Comparison of ENCODE assay signal across 20 mouse cellular contexts in the genomic region with DNA sequence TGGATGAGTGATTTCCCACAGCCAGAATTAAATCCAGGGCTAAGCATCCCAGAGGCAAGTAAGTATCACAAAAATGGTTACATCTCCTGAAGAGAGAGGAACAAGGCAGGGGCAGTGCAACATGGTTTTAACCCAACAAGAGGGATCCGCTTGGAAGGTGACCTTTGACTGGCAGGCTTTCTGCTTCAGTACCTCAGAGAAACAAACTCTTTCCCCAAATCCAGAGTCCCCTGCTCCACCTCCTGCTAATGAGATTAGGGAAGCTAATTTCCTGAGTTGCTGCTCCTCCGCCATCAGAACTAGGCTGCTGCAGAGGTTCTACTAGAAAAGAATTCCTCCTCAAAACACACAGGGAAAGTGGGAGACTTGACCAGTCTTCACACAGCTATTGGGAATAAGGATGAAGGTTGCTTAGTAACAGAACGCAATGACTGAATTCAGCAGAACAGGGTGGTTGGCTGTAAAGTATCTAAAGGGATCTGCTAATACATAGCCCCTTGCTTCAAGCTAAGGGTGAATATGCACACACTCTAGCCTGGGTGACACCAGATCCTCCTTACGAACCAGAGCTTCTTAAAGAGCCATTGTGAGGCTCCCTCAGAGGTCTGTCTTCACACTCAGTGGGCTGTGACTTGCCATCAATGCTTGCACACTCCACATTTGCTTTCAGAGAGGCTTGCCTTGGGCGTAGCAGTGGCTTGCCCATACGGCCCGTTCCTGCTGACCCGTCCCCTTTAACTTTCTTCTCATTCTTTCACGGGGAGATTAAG. TPM values are rescaled to one million over a fixed set of nuclear protein-coding genes. Genes with fewer than 3 reads are reported as not detected.
DNase-seq lines count a peak whose midpoint lies in the region; ATAC-seq and TF ChIP-seq lines count a peak whose summit lies in the region.
"Had no signal": no experiment of that assay in that cellular context is flagged by ENCODE, and none has a peak within 500 bp of the region (broad histone marks: within the 10 kb centered on the region; RNA-seq: fewer than 3 reads in every experiment).

No protein-coding gene starts in this region.

- TF ChIP-seq POLR2A in kidney, adult 2 months (IDR thresholded peaks at IDR 0.05; ENCODE audit: low read depth, low read length), result no peak

- H3K4me1 ChIP-seq in heart, embryonic 10.5 days, result peaks cover 9% of the 10 kb centered on the region
- peaks cover 6% of the 10 kb centered on the region; the same call in 1 of the 2 replicates for H3K4me1 ChIP-seq in brown adipose tissue, adult 24 weeks (ENCODE audit: control insufficient read depth, insufficient read depth, insufficient read length, low read length)
- H3K4me1 ChIP-seq in kidney, adult 2 months (ENCODE audit: control insufficient read depth, insufficient read depth, low read length), result peaks cover 15% of the 10 kb centered on the region
- peaks cover 29% of the 10 kb centered on the region for H3K4me1 ChIP-seq in limb, embryonic 12.5 days (replicated peaks)
- H3K4me1 ChIP-seq in intestine, embryonic 15.5 days (replicated peaks), result no peaks in the 10 kb centered on the region
- H3K4me1 ChIP-seq: limb, embryonic 15.5 days had no signal

- H3K27me3 ChIP-seq in heart, embryonic 10.5 days (ENCODE audit: insufficient read depth, poor library complexity, severe bottlenecking), result no peaks in the 10 kb centered on the region
- no peaks in the 10 kb centered on the region for H3K27me3 ChIP-seq in kidney, adult 2 months (replicated peaks; ENCODE audit: control insufficient read depth, insufficient read depth, low read length)
- H3K27me3 ChIP-seq in limb, embryonic 12.5 days, result no peaks in the 10 kb centered on the region; the same call in 1 of the 2 replicates
- H3K27me3 ChIP-seq in intestine, embryonic 15.5 days (replicated peaks), result no peaks in the 10 kb centered on the region
- H3K27me3 ChIP-seq: limb, embryonic 15.5 days had no signal

- 52% methylated on average over 9 of the region's 9 CpGs for WGBS in heart, embryonic 10.5 days
- 52% methylated on average over 9 of the region's 9 CpGs for WGBS in kidney, adult 2 months
- WGBS in limb, embryonic 12.5 days, result 56% methylated on average over 9 of the region's 9 CpGs
- WGBS in intestine, embryonic 15.5 days, result 70% methylated on average over 9 of the region's 9 CpGs

- peaks cover 87% of the 10 kb centered on the region for H3K36me3 ChIP-seq in heart, embryonic 10.5 days
- no peaks in the 10 kb centered on the region; the same call in 1 of the 2 replicates for H3K36me3 ChIP-seq in kidney, adult 2 months (ENCODE audit: control insufficient read depth, insufficient read depth, low read length)
- peaks cover 36% of the 10 kb centered on the region; the same call in 1 of the 2 replicates for H3K36me3 ChIP-seq in limb, embryonic 12.5 days
- H3K36me3 ChIP-seq in intestine, embryonic 15.5 days, result peaks cover 2% of the 10 kb centered on the region; the same call in 1 of the 2 replicates
- H3K36me3 ChIP-seq: G1E had no signal

- H3K27ac ChIP-seq in heart, embryonic 10.5 days, result peak overlapping the region; percentile 42; the same call in 1 of the 2 replicates
- H3K27ac ChIP-seq in brown adipose tissue, adult 24 weeks (replicated peaks; ENCODE audit: low read depth, low read length), result peak overlapping the region; percentile 29
- no peak overlapping the region for H3K27ac ChIP-seq in kidney, adult 2 months (ENCODE audit: insufficient read depth, low read depth, low read length)
- 0 out of 2 replicates have a peak overlapping the region, but pooled peaks have one; percentile 8 for H3K27ac ChIP-seq in limb, embryonic 12.5 days
- H3K27ac ChIP-seq in intestine, embryonic 15.5 days, result no peak overlapping the region
- H3K27ac ChIP-seq: left cerebral cortex, adult 2 months; limb, embryonic 15.5 days had no signal

- no peak for DNase-seq in heart, embryonic 10.5 days (ENCODE audit: low spot score)
- DNase-seq in heart, postnatal 4 days, result no peak
- DNase-seq in kidney, adult 2 months, result peak; percentile 72
- DNase-seq in cerebellum, adult 8-10 months, result no peak
- DNase-seq in urinary bladder, adult 18-20 months (ENCODE audit: low spot score in 2 of 2), result no peak
- DNase-seq: adrenal gland, postnatal 25 days; cerebellum, adult 9-10 months; heart, postnatal 10 days; lung, embryonic 14.5 days; spleen, adult 18-20 months had no signal

- no peak for TF ChIP-seq CTCF in kidney, adult 2 months (conservative IDR thresholded peaks at IDR 0.05; ENCODE audit: insufficient read depth, insufficient read length, low read depth, low read length)

- H3K9ac ChIP-seq in limb, embryonic 12.5 days (replicated peaks), result no peak overlapping the region
- no peak overlapping the region for H3K9ac ChIP-seq in intestine, embryonic 15.5 days
- H3K9ac ChIP-seq: limb, embryonic 15.5 days; lung, embryonic 14.5 days had no signal

- H3K4me3 ChIP-seq in heart, embryonic 10.5 days, result no peak overlapping the region
- H3K4me3 ChIP-seq in brown adipose tissue, adult 24 weeks (ENCODE audit: insufficient read depth, low read depth, low read length), result no peak overlapping the region
- H3K4me3 ChIP-seq in kidney, adult 2 months (ENCODE audit: insufficient read depth, low read depth, low read length), result no peak overlapping the region
- no peak overlapping the region for H3K4me3 ChIP-seq in limb, embryonic 12.5 days (replicated peaks)
- no peak overlapping the region for H3K4me3 ChIP-seq in intestine, embryonic 15.5 days (replicated peaks)
- H3K4me3 ChIP-seq: left cerebral cortex, adult 2 months; limb, embryonic 15.5 days had no signal

- H3K9me3 ChIP-seq in heart, embryonic 10.5 days, result no peaks in the 10 kb centered on the region
- H3K9me3 ChIP-seq in limb, embryonic 12.5 days, result no peaks in the 10 kb centered on the region
- H3K9me3 ChIP-seq in intestine, embryonic 15.5 days, result no peaks in the 10 kb centered on the region
- H3K9me3 ChIP-seq: limb, embryonic 15.5 days had no signal

- no peak for ATAC-seq in limb, embryonic 12.5 days (ENCODE audit: insufficient number of reproducible peaks, insufficient read depth, low FRiP score, low TSS enrichment, low read depth)
- ATAC-seq in intestine, embryonic 15.5 days, result no peak

- no peak overlapping the region for H3K4me2 ChIP-seq in limb, embryonic 12.5 days
- no peak overlapping the region for H3K4me2 ChIP-seq in intestine, embryonic 15.5 days (replicated peaks)
- H3K4me2 ChIP-seq: limb, embryonic 15.5 days; lung, embryonic 14.5 days had no signal

RNA-seq across cellular contexts. Expression of gene Gm15737, which starts 14.2 kb away (rescaled TPM):
- 0.10 and 0.17 TPM in 2 replicates for polyA plus RNA-seq in heart, embryonic 10.5 days (2016; fragmentation: Nextera tagmentation; extraction: Ambion mirVana)
- total RNA-seq in heart, postnatal 4 days (2021), result under 1 TPM; 0.09 to 0.14 TPM
- polyA plus RNA-seq in brown adipose tissue, adult 24 weeks (2012; ENCODE audit: insufficient read depth, insufficient read length, missing spikeins), result not detected in 2 replicates
- 0.01 TPM in 1 of 2 replicates, not detected in the other for polyA plus RNA-seq in kidney, adult 2 months (2012; rRNA removed)
- 0.05 and 0.06 TPM in 2 replicates for polyA plus RNA-seq in limb, embryonic 12.5 days (2016; fragmentation: Nextera tagmentation; extraction: Ambion mirVana)
- 0.08 TPM in 2 replicates for polyA plus RNA-seq in intestine, embryonic 15.5 days (2015; fragmentation: Nextera tagmentation; extraction: Ambion mirVana)
- total RNA-seq: adrenal gland, postnatal 25 days; granulocyte monocyte progenitor cell, adult 5-6 weeks; left cerebral cortex, adult 2 months; megakaryocyte, adult 5-6 weeks had no signal
- polyA plus RNA-seq: C2C12; G1E; testis, adult 2 months had no signal

RNA-seq across cellular contexts. Expression of gene Adamts9, which starts 60.0 kb away (rescaled TPM):
- polyA plus RNA-seq in heart, embryonic 10.5 days (2016; fragmentation: Nextera tagmentation; extraction: Ambion mirVana), result 6.1 and 9.7 TPM in 2 replicates
- total RNA-seq in heart, postnatal 4 days (2021), result 10 to 100 TPM; 48.8 to 49.6 TPM
- 4.0 and 6.2 TPM in 2 replicates for polyA plus RNA-seq in brown adipose tissue, adult 24 weeks (2012; ENCODE audit: insufficient read depth, insufficient read length, missing spikeins)
- polyA plus RNA-seq in kidney, adult 2 months (2012; rRNA removed), result 6.3 and 6.7 TPM in 2 replicates
- 5.9 and 6.2 TPM in 2 replicates for polyA plus RNA-seq in limb, embryonic 12.5 days (2016; fragmentation: Nextera tagmentation; extraction: Ambion mirVana)
- polyA plus RNA-seq in intestine, embryonic 15.5 days (2015; fragmentation: Nextera tagmentation; extraction: Ambion mirVana), result 11.2 and 17.9 TPM in 2 replicates
- total RNA-seq: granulocyte monocyte progenitor cell, adult 5-6 weeks had no signal
- polyA plus RNA-seq: G1E had no signal

Comparison
In these comparisons a context has a peak if more than half of its experiments do, and no peak if none do; other contexts are left out.
1. H3K27ac ChIP-seq: peak in heart, embryonic 10.5 days (single experiment), brown adipose tissue, adult 24 weeks (single experiment) and limb, embryonic 12.5 days (single experiment); none in kidney, adult 2 months (single experiment) and intestine, embryonic 15.5 days (single experiment).